Mouse (Mus musculus): ENCODE data around the gene Map3k5.

DNA sequence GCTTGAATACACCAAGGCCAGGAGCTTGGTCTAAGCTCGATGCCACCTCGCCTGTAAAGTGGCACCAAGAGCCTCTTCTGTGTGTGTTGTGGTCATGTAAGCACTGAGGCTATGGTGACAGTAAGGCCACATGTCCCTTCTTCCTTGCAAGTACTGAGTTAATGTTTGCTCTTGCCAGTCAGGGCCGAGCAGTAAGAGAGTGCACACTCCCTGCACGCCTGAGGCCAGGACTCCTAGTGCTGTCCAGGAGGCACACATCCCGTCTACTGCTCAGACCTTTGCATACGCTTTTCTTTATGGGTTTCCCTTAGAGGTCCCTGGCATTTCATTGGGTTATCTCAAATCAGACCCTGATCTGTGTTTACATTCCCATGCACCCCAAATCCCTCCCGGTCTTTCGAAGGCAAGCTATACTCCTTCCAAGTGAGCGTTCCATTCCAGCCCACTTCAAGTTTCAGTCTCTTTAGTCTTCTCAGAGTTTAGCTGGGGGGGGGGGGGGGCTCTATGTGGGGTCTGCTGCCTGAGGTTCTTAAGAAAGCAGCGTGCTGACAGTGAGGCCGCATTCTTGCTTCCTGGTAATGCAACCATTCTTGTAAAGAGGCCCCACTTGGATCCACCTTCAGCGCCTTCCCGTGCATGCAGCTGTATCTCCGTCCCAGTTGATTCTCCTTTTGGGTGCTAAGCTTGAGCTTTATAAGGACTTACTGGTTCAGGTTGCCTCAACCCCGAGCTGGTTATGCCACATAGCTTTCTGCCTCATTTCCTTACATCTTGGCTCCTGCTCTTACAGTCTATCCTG lies 87.6 kb downstream of the Map3k5 start:
- TF ChIP-seq CTCF (IDR thresholded peaks at IDR 0.05; ENCODE audit: extremely low read depth, insufficient read depth, insufficient read length, insufficient replicate concordance) (no peak), POLR2A (IDR thresholded peaks at IDR 0.05; ENCODE audit: low read depth, low read length) (no peak)

Data from spleen, adult 2 months (tissue).